Mouse (Mus musculus): ENCODE results near the gene Phox2b. TPM values are rescaled to one million over a fixed set of nuclear protein-coding genes. Genes with fewer than 3 reads are reported as not detected.

The Phox2b gene
- total and polyA plus RNA-seq, 2 experiments: not detected

DNA sequence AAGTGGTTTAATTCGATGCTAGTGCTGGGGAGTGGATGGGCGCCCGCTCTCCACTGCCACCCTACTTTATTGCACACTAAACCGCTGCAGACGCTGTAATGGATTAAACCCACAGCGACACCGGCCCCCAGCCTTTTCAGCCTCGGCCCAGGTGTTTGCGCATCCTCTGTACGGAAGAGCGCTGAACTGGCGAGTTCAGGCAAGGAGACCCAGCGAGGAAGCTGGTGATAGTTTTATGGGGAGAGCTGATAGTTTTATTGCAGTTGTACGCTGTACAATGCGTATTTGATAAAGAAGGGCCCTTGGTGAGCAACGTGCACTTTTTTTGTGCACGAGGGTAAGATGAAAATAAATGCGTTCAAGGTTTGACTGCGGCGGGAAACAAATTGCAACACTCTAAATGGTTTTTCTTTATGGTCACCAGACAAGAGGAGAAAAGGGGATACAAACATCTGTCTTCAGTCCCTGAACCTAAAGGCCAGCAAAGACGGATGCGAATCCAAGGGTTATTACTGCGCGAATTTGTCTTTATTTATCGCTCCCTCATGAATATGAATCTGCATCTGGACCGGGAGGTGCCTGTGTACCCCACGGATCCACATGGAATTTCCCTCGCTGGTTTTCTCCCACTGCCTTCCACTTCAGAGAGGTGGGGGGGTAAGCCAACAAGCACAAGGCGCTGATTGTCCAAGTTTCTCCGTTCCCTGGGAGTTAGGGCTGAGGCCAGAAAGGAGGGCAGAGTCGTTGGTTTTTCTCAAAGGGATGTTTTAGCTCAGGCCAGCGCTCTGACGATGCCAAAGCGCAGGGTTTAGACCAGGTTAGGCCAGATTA is 1.7 kb upstream of the Phox2b start:
- TF ChIP-seq POLR2A (IDR thresholded peaks at IDR 0.05; ENCODE audit: extremely low read depth, insufficient read depth, low read length) (no peak), CTCF (IDR thresholded peaks at IDR 0.05; ENCODE audit: low read depth, low read length) (no peak)
- H3K4me3 ChIP-seq (ENCODE audit: insufficient read depth, low read depth, low read length): no peak overlapping the region
- H3K79me2 ChIP-seq (ENCODE audit: control insufficient read depth, insufficient read depth, low read length): no peaks in the 10 kb centered on the region
- no peak overlapping the region for H3K9ac ChIP-seq (ENCODE audit: low read depth, low read length)
- H3K36me3 ChIP-seq (ENCODE audit: control insufficient read depth, insufficient read depth, low read length): no peaks in the 10 kb centered on the region
- H3K27ac ChIP-seq (replicated peaks; ENCODE audit: insufficient read depth, low read depth, low read length): no peak overlapping the region
- WGBS: 7% methylated on average over 34 of the region's 34 CpGs
- peaks cover 3% of the 10 kb centered on the region; the same call in 1 of the 2 replicates for H3K4me1 ChIP-seq (ENCODE audit: control insufficient read depth, insufficient read depth, low read length)
- H3K27me3 ChIP-seq (ENCODE audit: control insufficient read depth, insufficient read depth, low read length): peaks cover 22% of the 10 kb centered on the region
- DNase-seq (ENCODE audit: extremely low read depth, low read depth, low spot score): no peak

DNA sequence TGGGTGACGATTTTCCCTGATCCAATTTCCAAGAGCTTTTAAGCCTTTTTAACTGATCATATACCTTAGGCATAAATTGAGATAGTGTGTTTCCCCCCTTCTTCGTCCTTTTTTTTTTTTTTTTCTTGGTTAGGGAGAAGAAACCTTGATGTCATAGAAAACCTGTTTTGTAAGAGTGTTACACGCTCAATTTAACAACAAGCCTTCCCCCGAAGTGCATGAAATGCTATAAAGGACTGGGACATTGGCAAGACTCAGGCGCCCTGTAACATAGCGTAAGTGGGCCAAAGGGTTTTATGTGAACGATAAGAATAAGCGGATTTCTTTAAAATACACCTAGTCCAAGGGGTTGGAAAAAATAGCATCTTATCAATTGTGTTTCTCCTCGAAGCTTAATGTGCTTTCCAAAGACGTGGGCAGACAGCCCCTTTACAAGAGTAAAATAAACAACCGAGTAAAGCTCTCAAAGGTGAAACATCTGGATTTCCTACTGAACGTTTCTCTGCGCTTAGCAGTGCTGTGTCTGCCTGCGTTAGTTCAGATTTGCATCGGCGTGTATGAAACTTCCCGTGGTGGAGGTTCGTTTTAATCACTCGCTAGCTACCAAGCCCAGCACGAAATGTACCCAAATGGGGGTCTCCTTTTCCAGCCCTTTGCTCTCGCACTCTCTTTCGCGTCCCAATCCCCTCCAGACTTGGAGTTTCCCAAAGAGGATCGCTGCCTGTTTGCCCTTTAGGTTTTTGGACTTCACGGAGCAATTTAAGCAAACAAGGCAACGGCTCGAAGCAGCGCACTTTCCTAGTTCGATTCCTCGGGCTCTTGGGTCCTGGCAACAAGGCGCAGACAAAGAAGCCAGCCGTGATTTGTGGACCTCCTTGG is 531 bp upstream of the Phox2b start:
- no peak for DNase-seq (ENCODE audit: extremely low read depth, low read depth, low spot score)

DNA sequence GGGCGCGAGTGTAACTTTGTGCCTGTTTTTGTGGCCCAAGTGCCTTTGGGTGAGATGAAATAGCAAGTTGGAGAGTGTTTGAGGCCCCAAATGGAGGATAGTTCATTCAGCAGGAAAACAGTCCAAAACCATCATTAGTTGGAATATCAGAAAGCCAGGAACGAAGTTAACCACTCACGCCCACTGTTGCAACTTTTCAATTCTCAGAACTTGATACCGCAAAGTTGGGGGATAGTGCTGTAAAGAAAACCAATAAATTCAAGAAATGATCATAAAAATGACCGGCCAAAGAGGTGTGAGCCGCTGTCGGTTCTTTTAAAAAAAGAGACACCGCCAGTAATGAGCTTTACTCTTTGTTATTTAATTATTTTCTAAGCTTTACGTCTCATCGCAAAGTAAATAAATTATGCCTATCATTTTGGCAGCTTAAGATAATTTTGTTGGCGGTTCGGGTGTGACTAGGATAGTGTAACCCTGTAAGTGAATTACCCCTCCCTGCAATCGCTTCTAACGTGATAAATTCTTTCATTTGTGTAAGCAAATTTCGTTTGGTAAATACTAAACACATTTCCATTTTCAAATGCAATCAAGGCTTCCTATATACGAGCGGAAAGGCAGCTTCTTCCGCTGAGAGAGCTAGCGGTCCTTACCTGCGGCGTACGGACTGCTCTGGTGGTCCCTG is 909 bp downstream of the Phox2b start:
- DNase-seq (ENCODE audit: extremely low read depth, low read depth, low spot score): no peak
- H3K27me3 ChIP-seq (ENCODE audit: control insufficient read depth, insufficient read depth, low read length): peaks cover 25% of the 10 kb centered on the region
- no peak overlapping the region for H3K27ac ChIP-seq (replicated peaks; ENCODE audit: insufficient read depth, low read depth, low read length)
- WGBS: 5% methylated on average over 23 of the region's 23 CpGs
- H3K4me1 ChIP-seq (ENCODE audit: control insufficient read depth, insufficient read depth, low read length): peaks cover 3% of the 10 kb centered on the region; the same call in 1 of the 2 replicates
- no peak overlapping the region for H3K4me3 ChIP-seq (ENCODE audit: insufficient read depth, low read depth, low read length)
- no peak for TF ChIP-seq POLR2A (IDR thresholded peaks at IDR 0.05; ENCODE audit: extremely low read depth, insufficient read depth, low read length)
- TF ChIP-seq CTCF (IDR thresholded peaks at IDR 0.05; ENCODE audit: low read depth, low read length): no peak
- H3K36me3 ChIP-seq (ENCODE audit: control insufficient read depth, insufficient read depth, low read length): no peaks in the 10 kb centered on the region
- H3K9ac ChIP-seq (ENCODE audit: low read depth, low read length): no peak overlapping the region
- no peaks in the 10 kb centered on the region for H3K79me2 ChIP-seq (ENCODE audit: control insufficient read depth, insufficient read depth, low read length)

More for the DNA sequence above, 531 bp upstream of the Phox2b start:
- H3K27me3 ChIP-seq (ENCODE audit: control insufficient read depth, insufficient read depth, low read length): peaks cover 25% of the 10 kb centered on the region
- WGBS: 5% methylated on average over 32 of the region's 32 CpGs
- H3K27ac ChIP-seq (replicated peaks; ENCODE audit: insufficient read depth, low read depth, low read length): no peak overlapping the region
- H3K4me1 ChIP-seq (ENCODE audit: control insufficient read depth, insufficient read depth, low read length): peaks cover 3% of the 10 kb centered on the region; the same call in 1 of the 2 replicates
- H3K9ac ChIP-seq (ENCODE audit: low read depth, low read length): no peak overlapping the region
- no peaks in the 10 kb centered on the region for H3K79me2 ChIP-seq (ENCODE audit: control insufficient read depth, insufficient read depth, low read length)
- H3K4me3 ChIP-seq (ENCODE audit: insufficient read depth, low read depth, low read length): no peak overlapping the region
- TF ChIP-seq CTCF (IDR thresholded peaks at IDR 0.05; ENCODE audit: low read depth, low read length) (no peak), POLR2A (IDR thresholded peaks at IDR 0.05; ENCODE audit: extremely low read depth, insufficient read depth, low read length) (no peak)
- no peaks in the 10 kb centered on the region for H3K36me3 ChIP-seq (ENCODE audit: control insufficient read depth, insufficient read depth, low read length)

DNA sequence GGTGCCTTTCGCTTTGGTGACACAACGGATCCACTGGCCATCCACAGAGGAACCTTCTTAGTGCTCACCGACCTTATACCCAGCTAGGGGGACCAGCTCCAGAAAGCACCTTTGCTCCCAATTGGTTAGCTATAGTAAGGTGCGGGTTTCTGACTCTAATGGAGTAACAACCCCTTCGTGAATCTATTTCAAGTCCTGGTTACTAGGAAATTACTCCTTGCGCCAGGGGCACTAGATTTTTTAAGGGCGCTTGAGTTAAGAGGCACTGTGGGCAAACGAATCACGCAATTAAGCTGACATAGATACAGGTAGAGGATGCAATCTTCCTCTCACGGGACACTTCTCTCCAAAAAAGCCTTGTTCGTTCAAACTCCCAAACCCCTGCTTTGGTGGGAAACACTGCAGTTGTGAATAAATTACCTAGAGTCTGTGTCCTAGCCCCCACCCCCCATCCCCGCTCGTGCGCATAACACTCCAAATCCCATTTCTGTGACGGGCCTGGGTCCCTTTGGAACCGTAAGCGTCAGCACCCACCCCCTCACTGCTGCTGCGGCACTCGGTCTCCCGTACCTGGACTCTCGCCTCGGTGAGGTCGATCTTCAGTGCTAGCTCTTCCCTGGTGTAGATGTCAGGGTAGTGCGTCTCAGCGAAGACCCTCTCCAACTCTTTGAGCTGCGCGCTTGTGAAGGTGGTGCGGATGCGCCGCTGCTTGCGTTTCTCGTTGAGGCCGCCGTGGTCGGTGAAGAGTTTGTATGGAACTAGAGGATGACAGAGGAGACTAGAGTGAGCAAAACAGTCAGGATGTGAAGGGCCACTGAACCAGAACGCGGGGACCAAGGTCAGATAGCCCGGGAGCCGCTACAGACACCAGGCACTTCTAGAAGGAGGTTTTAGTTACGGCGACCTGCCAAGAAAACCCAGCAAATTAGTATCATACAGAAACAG is 1.7 kb downstream of the Phox2b start:
- H3K4me3 ChIP-seq (ENCODE audit: insufficient read depth, low read depth, low read length): no peak overlapping the region
- no peaks in the 10 kb centered on the region for H3K36me3 ChIP-seq (ENCODE audit: control insufficient read depth, insufficient read depth, low read length)
- no peak overlapping the region for H3K9ac ChIP-seq (ENCODE audit: low read depth, low read length)
- no peak for DNase-seq (ENCODE audit: extremely low read depth, low read depth, low spot score)
- WGBS: 4% methylated on average over 41 of the region's 41 CpGs
- no peak overlapping the region for H3K27ac ChIP-seq (replicated peaks; ENCODE audit: insufficient read depth, low read depth, low read length)
- H3K4me1 ChIP-seq (ENCODE audit: control insufficient read depth, insufficient read depth, low read length): peaks cover 3% of the 10 kb centered on the region; the same call in 1 of the 2 replicates
- no peaks in the 10 kb centered on the region for H3K79me2 ChIP-seq (ENCODE audit: control insufficient read depth, insufficient read depth, low read length)
- peaks cover 25% of the 10 kb centered on the region for H3K27me3 ChIP-seq (ENCODE audit: control insufficient read depth, insufficient read depth, low read length)
- no peak for TF ChIP-seq POLR2A (IDR thresholded peaks at IDR 0.05; ENCODE audit: extremely low read depth, insufficient read depth, low read length)

DNA sequence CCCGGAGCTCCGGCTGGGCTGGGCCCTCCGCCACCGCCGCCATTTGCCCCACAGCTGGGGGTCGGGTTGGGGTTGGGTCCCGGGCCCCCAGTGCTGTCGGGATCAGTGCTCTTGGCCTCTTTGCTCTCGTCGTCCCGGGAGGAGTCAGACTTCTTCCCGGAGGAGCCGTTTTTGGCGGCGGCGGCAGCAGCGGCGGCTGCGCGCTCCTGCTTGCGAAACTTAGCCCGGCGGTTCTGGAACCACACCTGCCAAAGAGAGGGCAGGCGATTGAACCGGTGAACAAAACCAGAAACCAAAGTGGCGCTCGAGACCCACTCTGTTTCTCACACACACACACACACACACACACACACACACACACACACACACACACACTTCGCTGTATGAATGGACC is 2.7 kb downstream of the Phox2b start:
- Histone ChIP-seq H3K27me3 (ENCODE audit: control insufficient read depth, insufficient read depth, low read length) (peaks cover 23% of the 10 kb centered on the region), H3K79me2 (ENCODE audit: control insufficient read depth, insufficient read depth, low read length) (no peaks in the 10 kb centered on the region), H3K9ac (ENCODE audit: low read depth, low read length) (no peak overlapping the region), H3K4me3 (ENCODE audit: insufficient read depth, low read depth, low read length) (no peak overlapping the region), H3K4me1 (ENCODE audit: control insufficient read depth, insufficient read depth, low read length) (peaks cover 3% of the 10 kb centered on the region; the same call in 1 of the 2 replicates), H3K27ac (replicated peaks; ENCODE audit: insufficient read depth, low read depth, low read length) (no peak overlapping the region), H3K36me3 (ENCODE audit: control insufficient read depth, insufficient read depth, low read length) (no peaks in the 10 kb centered on the region)
- 2% methylated on average over 28 of the region's 28 CpGs for WGBS
- no peak for TF ChIP-seq POLR2A (IDR thresholded peaks at IDR 0.05; ENCODE audit: extremely low read depth, insufficient read depth, low read length)
- TF ChIP-seq CTCF (IDR thresholded peaks at IDR 0.05; ENCODE audit: low read depth, low read length): no peak
- DNase-seq (ENCODE audit: extremely low read depth, low read depth, low spot score): no peak
